Mouse (Mus musculus) neural tube, embryonic 15.5 days (tissue): ENCODE data around the gene Gm11037. TPM values are rescaled to one million over a fixed set of nuclear protein-coding genes. Genes with fewer than 3 reads are reported as not detected.
"Not testable (repeated sequence)": the region's sequence is repeated elsewhere in the genome, so short reads cannot be mapped to it uniquely, and the experiment has no call there.

Experiments
- ATAC-seq: fragments of 200-750 bp; cut with Nextera tagmentation; 2 replicates; pipeline ENCODE4 v1.8.0; 2017; ENCODE audit warnings: mild to moderate bottlenecking, moderate TSS enrichment, moderate library complexity; ENCODE audit not compliant: low FRiP score
- H3K27ac ChIP-seq: fragments of 300-500 bp; sonication (generic); replicated peaks from 2 replicates; pipeline ENCODE4 v1.5.1; 2015; ENCODE audit warnings: mild to moderate bottlenecking, inconsistent platforms
- H3K27me3 ChIP-seq: fragments of 300-500 bp; sonication (generic); replicated peaks from 2 replicates; pipeline ENCODE4 v1.6.1; 2015; ENCODE audit warnings: inconsistent platforms
- H3K36me3 ChIP-seq: fragments of 300-500 bp; sonication (generic); 2 replicates; pipeline ENCODE4 v1.6.1; 2015; ENCODE audit warnings: inconsistent platforms
- H3K4me1 ChIP-seq: fragments of 300-500 bp; sonication (generic); 2 replicates; pipeline ENCODE4 v1.6.1; 2015; ENCODE audit warnings: inconsistent platforms
- H3K4me2 ChIP-seq: fragments of 300-500 bp; sonication (generic); 2 replicates; pipeline ENCODE4 v1.6.1; 2015; ENCODE audit warnings: inconsistent platforms, mild to moderate bottlenecking, moderate library complexity
- H3K4me3 ChIP-seq: fragments of 300-500 bp; sonication (generic); replicated peaks from 2 replicates; pipeline ENCODE4 v1.5.1; 2015; ENCODE audit warnings: mild to moderate bottlenecking, inconsistent platforms
- H3K9ac ChIP-seq: fragments of 300-500 bp; sonication (generic); replicated peaks from 2 replicates; pipeline ENCODE4 v1.6.1; 2015; ENCODE audit warnings: mild to moderate bottlenecking, inconsistent platforms
- H3K9me3 ChIP-seq: fragments of 300-500 bp; sonication (generic); replicated peaks from 2 replicates; pipeline ENCODE4 v1.6.1; 2016; ENCODE audit warnings: inconsistent platforms
- WGBS: fragments of 180-500 bp; shearing (Covaris S2); methylation state at CpG from one replicate; pipeline ENCODE4 v1.1.7; 2015; ENCODE audit warnings: mixed read lengths; 5-methylcytosine and 5-hydroxymethylcytosine counted together
- polyA plus RNA-seq: library from polyadenylated mRNA; unstranded; fragments of >200 nt; fragmentation: Nextera tagmentation; extraction: Ambion mirVana; gene quantifications from 2 replicates; pipeline ENCODE4 v1.2.1, GENCODE M21; 2015

The Gm11037 gene
- polyA plus RNA-seq, 1 experiment from 2014 or later = not detected

DNA sequence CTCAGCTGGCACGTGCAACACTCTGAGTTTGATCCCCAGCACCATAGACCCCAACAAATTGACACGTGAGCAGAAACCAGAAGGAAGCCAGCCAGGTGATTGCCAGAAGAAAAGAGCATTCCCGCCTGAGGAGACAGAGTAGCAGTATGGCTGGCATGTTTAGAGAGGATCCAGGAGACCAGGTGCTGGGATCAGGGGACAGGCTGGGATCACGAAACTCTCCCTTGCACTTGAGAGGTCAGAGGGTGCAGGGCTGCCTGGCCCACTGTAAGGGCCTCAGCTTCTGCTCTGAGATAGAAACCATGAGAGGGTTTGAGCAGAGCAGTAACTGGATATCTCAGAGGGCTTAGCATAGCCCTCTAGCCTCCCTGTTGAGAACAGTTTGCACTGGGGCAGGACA, 28.2 kb upstream of the Gm11037 start:
- not testable (repeated sequence) for H3K4me3 ChIP-seq, H3K27me3 ChIP-seq, H3K27ac ChIP-seq, H3K9me3 ChIP-seq, H3K36me3 ChIP-seq, H3K4me1 ChIP-seq, H3K4me2 ChIP-seq, H3K9ac ChIP-seq, ATAC-seq
- 76% methylated on average over 4 of the region's 4 CpGs for WGBS

GRCm38 (mm10) chr2:131105989-131106388, 27.3 kb upstream of the Gm11037 start:
- WGBS = 89% methylated on average over 5 of the region's 5 CpGs
- no peak overlapping the region for H3K27ac ChIP-seq
- no peaks in the 10 kb centered on the region for H3K27me3 ChIP-seq
- no peaks in the 10 kb centered on the region for H3K4me1 ChIP-seq
- ATAC-seq = no peak
- H3K9ac ChIP-seq = no peak overlapping the region
- no peaks in the 10 kb centered on the region for H3K36me3 ChIP-seq
- no peak overlapping the region for H3K4me3 ChIP-seq
- H3K4me2 ChIP-seq = no peak overlapping the region
- H3K9me3 ChIP-seq = no peaks in the 10 kb centered on the region

GRCm38 (mm10) chr2:131118968-131119574, 14.2 kb upstream of the Gm11037 start:
- no peaks in the 10 kb centered on the region for H3K27me3 ChIP-seq
- H3K4me1 ChIP-seq = no peaks in the 10 kb centered on the region
- no peak overlapping the region for H3K9ac ChIP-seq
- H3K27ac ChIP-seq = no peak overlapping the region
- no peaks in the 10 kb centered on the region for H3K36me3 ChIP-seq
- 72% methylated on average over 1 of the region's 2 CpGs for WGBS
- no peak overlapping the region for H3K4me2 ChIP-seq
- H3K9me3 ChIP-seq = no peaks in the 10 kb centered on the region
- ATAC-seq = no peak
- H3K4me3 ChIP-seq = no peak overlapping the region

- WGBS = 68% methylated on average over 3 of the region's 3 CpGs
- no peaks in the 10 kb centered on the region for H3K36me3 ChIP-seq
- no peaks in the 10 kb centered on the region for H3K9me3 ChIP-seq
- H3K4me1 ChIP-seq = peaks cover 15% of the 10 kb centered on the region
- H3K4me3 ChIP-seq = no peak overlapping the region
- H3K4me2 ChIP-seq = no peak overlapping the region
- ATAC-seq = no peak
- H3K27ac ChIP-seq = no peak overlapping the region
- H3K27me3 ChIP-seq = 0 out of 2 replicates have a peak, but pooled peaks cover 3% of the 10 kb centered on the region
- H3K9ac ChIP-seq = no peak overlapping the region
Measured at GRCm38 (mm10) chr2:131124166-131124565, 9.1 kb upstream of the Gm11037 start.

- Histone ChIP-seq H3K4me1 (peaks cover 15% of the 10 kb centered on the region), H3K4me2 (no peak overlapping the region), H3K27me3 (0 out of 2 replicates have a peak, but pooled peaks cover 3% of the 10 kb centered on the region), H3K9me3 (no peaks in the 10 kb centered on the region), H3K9ac (no peak overlapping the region), H3K36me3 (no peaks in the 10 kb centered on the region), H3K27ac (no peak overlapping the region), H3K4me3 (no peak overlapping the region)
- no peak for ATAC-seq
- WGBS = 94% methylated on average over 9 of the region's 9 CpGs
Measured at GRCm38 (mm10) chr2:131125157-131125963, 7.9 kb upstream of the Gm11037 start.

GRCm38 (mm10) chr2:131125964-131126815, 7.1 kb upstream of the Gm11037 start:
- H3K36me3 ChIP-seq = no peaks in the 10 kb centered on the region
- no peak for ATAC-seq
- no peaks in the 10 kb centered on the region for H3K9me3 ChIP-seq
- no peak overlapping the region for H3K27ac ChIP-seq
- H3K4me3 ChIP-seq = no peak overlapping the region
- H3K4me2 ChIP-seq = no peak overlapping the region
- 48% methylated on average over 9 of the region's 9 CpGs for WGBS
- H3K27me3 ChIP-seq = 0 out of 2 replicates have a peak, but pooled peaks cover 3% of the 10 kb centered on the region
- no peak overlapping the region for H3K9ac ChIP-seq
- H3K4me1 ChIP-seq = peaks cover 15% of the 10 kb centered on the region

- Histone ChIP-seq H3K9ac (peak within 1 kb of the TSS; percentile 48), H3K36me3 (no peaks in the 10 kb centered on the region), H3K9me3 (no peaks in the 10 kb centered on the region), H3K27me3 (0 out of 2 replicates have a peak, but pooled peaks cover 3% of the 10 kb centered on the region), H3K4me3 (peak within 1 kb of the TSS; percentile 44), H3K4me2 (peak within 1 kb of the TSS; percentile 78), H3K4me1 (peaks cover 15% of the 10 kb centered on the region), H3K27ac (no peak within 1 kb of the TSS; the same call in 1 of the 2 replicates)
- ATAC-seq = peak; percentile 73
- WGBS = 3% methylated on average over 25 of the region's 28 CpGs
Measured at GRCm38 (mm10) chr2:131127161-131127730, 6.1 kb upstream of the Gm11037 start, which contains the start of gene Hspa12b. Hspa12b (plus strand) TSS chr2:131127280.

DNA sequence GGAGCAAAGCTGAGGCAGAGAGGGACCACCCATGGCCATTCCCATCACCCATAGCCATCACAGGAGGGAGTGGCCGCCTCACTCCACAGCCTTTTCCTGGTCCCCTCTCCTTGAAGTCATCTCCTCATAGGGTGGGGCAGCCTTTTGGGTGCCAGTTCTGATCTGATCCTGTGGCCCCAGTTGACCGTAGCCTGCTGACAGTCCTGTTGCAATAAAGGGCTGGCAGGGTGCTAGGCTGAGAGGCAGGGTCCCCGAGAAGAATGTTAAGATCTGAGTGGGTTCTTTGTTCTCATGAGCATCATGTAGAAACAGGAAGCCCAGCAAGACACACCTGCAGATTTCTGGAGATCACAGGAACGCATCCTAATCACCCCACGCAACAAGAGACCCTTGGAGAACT, 5.1 kb upstream of the Gm11037 start:
- 86% methylated on average over 5 of the region's 5 CpGs for WGBS
- Histone ChIP-seq H3K27ac (no peak overlapping the region), H3K9me3 (no peaks in the 10 kb centered on the region), H3K9ac (no peak overlapping the region), H3K27me3 (0 out of 2 replicates have a peak, but pooled peaks cover 3% of the 10 kb centered on the region), H3K4me3 (peak overlapping the region; percentile 44), H3K4me2 (peak overlapping the region; percentile 78), H3K36me3 (no peaks in the 10 kb centered on the region), H3K4me1 (peaks cover 15% of the 10 kb centered on the region)
- ATAC-seq = no peak

DNA sequence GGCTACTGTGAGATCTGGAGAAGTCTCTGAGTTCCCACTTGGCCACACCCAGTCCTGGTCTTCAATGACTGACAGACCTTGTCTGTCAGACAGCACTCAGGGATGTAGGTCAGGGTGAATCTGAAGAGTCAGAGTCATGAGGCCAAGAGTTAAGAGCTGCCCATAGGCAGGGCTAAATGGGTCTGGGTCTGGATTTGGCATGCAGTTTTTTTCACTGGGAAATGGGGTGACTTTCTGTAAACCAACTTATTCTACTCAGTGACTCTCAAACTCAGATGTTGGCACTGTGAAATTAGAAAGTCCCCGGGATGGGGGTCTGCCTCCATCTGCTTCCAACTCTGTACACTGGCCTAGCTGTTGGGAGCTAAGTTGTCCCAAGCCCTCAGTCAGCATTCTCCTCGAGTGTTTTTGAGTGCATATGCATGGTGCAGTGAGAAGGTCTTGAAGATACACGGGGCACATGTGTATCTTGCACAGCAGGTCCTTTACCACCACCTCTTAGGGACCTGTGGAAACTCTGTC, 4.6 kb upstream of the Gm11037 start:
- ATAC-seq = no peak
- 82% methylated on average over 3 of the region's 3 CpGs for WGBS
- H3K4me2 ChIP-seq = peak overlapping the region; percentile 78; the same call in 1 of the 2 replicates

GRCm38 (mm10) chr2:131129836-131130235, 3.5 kb upstream of the Gm11037 start:
- Histone ChIP-seq H3K4me2 (no peak overlapping the region), H3K4me3 (no peak overlapping the region), H3K4me1 (peaks cover 15% of the 10 kb centered on the region), H3K9me3 (no peaks in the 10 kb centered on the region), H3K36me3 (no peaks in the 10 kb centered on the region), H3K27ac (no peak overlapping the region), H3K9ac (no peak overlapping the region), H3K27me3 (0 out of 2 replicates have a peak, but pooled peaks cover 3% of the 10 kb centered on the region)
- WGBS = 84% methylated on average over 5 of the region's 5 CpGs
- ATAC-seq = no peak

More for the DNA sequence above, 4.6 kb upstream of the Gm11037 start:
- H3K4me1 ChIP-seq = peaks cover 15% of the 10 kb centered on the region
- H3K9ac ChIP-seq = no peak overlapping the region
- peak overlapping the region; percentile 44; the same call in 1 of the 2 replicates for H3K4me3 ChIP-seq
- no peak overlapping the region for H3K27ac ChIP-seq
- no peaks in the 10 kb centered on the region for H3K36me3 ChIP-seq
- 0 out of 2 replicates have a peak, but pooled peaks cover 3% of the 10 kb centered on the region for H3K27me3 ChIP-seq
- H3K9me3 ChIP-seq = no peaks in the 10 kb centered on the region

GRCm38 (mm10) chr2:131130849-131131248, 2.4 kb upstream of the Gm11037 start:
- Histone ChIP-seq H3K4me1 (peaks cover 15% of the 10 kb centered on the region), H3K27me3 (0 out of 2 replicates have a peak, but pooled peaks cover 3% of the 10 kb centered on the region), H3K9ac (no peak overlapping the region), H3K9me3 (no peaks in the 10 kb centered on the region), H3K4me2 (no peak overlapping the region), H3K4me3 (no peak overlapping the region), H3K27ac (no peak overlapping the region), H3K36me3 (no peaks in the 10 kb centered on the region)
- no peak for ATAC-seq
- 73% methylated on average over 2 of the region's 2 CpGs for WGBS
